Mouse (Mus musculus) hindbrain, embryonic 11.5 days (tissue): ENCODE data around the gene Rffl. TPM values are rescaled to one million over a fixed set of nuclear protein-coding genes. Genes with fewer than 3 reads are reported as not detected.

Source experiments
- ATAC-seq: fragments of 200-750 bp; cut with Nextera tagmentation; 2 replicates; pipeline ENCODE4 v1.8.0; 2017; ENCODE audit warnings: mild to moderate bottlenecking, moderate TSS enrichment, moderate library complexity; ENCODE audit not compliant: low FRiP score
- DNase-seq: peaks from one replicate; pipeline ENCODE4 v3.0.0-alpha.2; 2015; ENCODE audit warnings: low spot score
- H3K27ac ChIP-seq: fragments of 300-500 bp; sonication (generic); 2 replicates; pipeline ENCODE4 v1.5.1; 2014; ENCODE audit warnings: mild to moderate bottlenecking, low read depth, low read length
- H3K27me3 ChIP-seq: fragments of 300-500 bp; sonication (generic); 2 replicates; pipeline ENCODE4 v1.6.1; 2014; ENCODE audit warnings: mild to moderate bottlenecking, low read length, moderate library complexity, mixed read lengths; ENCODE audit not compliant: control insufficient read depth, insufficient read depth
- H3K36me3 ChIP-seq: fragments of 300-500 bp; sonication (generic); 2 replicates; pipeline ENCODE4 v1.6.1; 2014; ENCODE audit warnings: mild to moderate bottlenecking, low read length, moderate library complexity, mixed read lengths; ENCODE audit not compliant: control insufficient read depth, insufficient read depth
- H3K4me1 ChIP-seq: fragments of 300-500 bp; sonication (generic); replicated peaks from 2 replicates; pipeline ENCODE4 v1.6.1; 2014; ENCODE audit warnings: low read length, mixed read lengths; ENCODE audit not compliant: control insufficient read depth, insufficient read depth
- H3K4me2 ChIP-seq: fragments of 300-500 bp; sonication (generic); replicated peaks from 2 replicates; pipeline ENCODE4 v1.6.1; 2014; ENCODE audit warnings: mild to moderate bottlenecking, low read depth, low read length
- H3K4me3 ChIP-seq: fragments of 300-500 bp; sonication (generic); 2 replicates; pipeline ENCODE4 v1.5.1; 2014; ENCODE audit warnings: low read depth, low read length
- H3K9ac ChIP-seq: fragments of 300-500 bp; sonication (generic); 2 replicates; pipeline ENCODE4 v1.6.1; 2014; ENCODE audit warnings: low read depth, low read length
- H3K9me3 ChIP-seq: fragments of 300-500 bp; sonication (generic); 2 replicates; pipeline ENCODE4 v1.6.1; 2016; ENCODE audit warnings: low read length; ENCODE audit not compliant: control insufficient read depth
- WGBS: fragments of 180-500 bp; shearing (Covaris S2); extraction: QIAGEN DNeasy Blood & Tissue Kit; methylation state at CpG from one replicate; pipeline ENCODE4 v1.1.7; 2014; 5-methylcytosine and 5-hydroxymethylcytosine counted together
- polyA plus RNA-seq: library from polyadenylated mRNA; unstranded; fragments of >200 nt; fragmentation: Nextera tagmentation; extraction: Ambion mirVana; gene quantifications from 2 replicates; pipeline ENCODE4 v1.2.1, GENCODE M21; 2014

Gene Rffl
- polyA plus RNA-seq, 1 experiment from 2014 or later = 6.3 TPM

DNA sequence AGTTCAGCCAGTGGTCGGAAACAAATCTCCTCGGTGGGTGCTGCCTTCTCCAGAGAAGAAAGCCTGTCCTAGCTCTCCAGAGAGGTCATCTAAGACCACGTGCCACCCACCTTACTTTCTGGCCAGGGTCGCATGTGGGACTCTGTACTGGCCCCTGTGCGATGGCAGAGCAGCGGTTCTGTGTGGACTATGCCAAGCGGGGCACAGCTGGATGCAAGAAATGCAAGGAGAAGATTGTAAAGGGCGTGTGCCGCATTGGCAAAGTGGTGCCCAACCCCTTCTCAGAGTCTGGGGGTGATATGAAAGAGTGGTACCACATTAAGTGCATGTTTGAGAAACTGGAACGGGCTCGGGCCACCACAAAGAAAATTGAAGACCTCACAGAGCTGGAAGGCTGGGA, 87.6 kb downstream of the Rffl start:
- Histone ChIP-seq H3K4me3 (no peak overlapping the region), H3K27ac (no peak overlapping the region), H3K9me3 (no peaks in the 10 kb centered on the region), H3K9ac (no peak overlapping the region), H3K4me1 (no peaks in the 10 kb centered on the region; the same call in 1 of the 2 replicates), H3K36me3 (0 out of 2 replicates have a peak, but pooled peaks cover 3% of the 10 kb centered on the region), H3K4me2 (no peak overlapping the region), H3K27me3 (no peaks in the 10 kb centered on the region)
- no peak for ATAC-seq
- no peak for DNase-seq
- 96% methylated on average over 11 of the region's 11 CpGs for WGBS

DNA sequence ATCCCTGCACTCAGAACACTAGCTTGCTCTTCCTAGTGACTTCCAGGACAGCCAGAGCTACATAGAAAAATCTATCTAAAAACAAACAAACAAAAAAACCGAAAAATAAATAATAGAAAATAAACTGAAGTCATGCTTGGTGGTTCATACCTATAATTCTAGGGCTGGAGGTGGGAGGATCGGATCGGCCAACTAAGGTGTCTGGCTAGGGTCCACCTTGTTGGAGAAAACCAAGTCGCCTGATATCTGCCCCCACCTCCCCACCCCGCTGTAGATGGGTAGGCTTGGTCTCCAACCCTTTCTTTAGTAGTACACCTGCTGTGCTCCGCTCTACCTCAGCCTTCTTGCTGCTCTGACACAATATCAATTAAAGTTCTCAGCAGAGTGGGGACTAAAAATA, 88.8 kb downstream of the Rffl start:
- no peak for DNase-seq
- WGBS = 46% methylated on average over 6 of the region's 6 CpGs
- no peak for ATAC-seq
- H3K4me2 ChIP-seq = peak overlapping the region; percentile 51
- peak overlapping the region; percentile 96 for H3K4me3 ChIP-seq
- no peaks in the 10 kb centered on the region for H3K9me3 ChIP-seq
- no peaks in the 10 kb centered on the region for H3K27me3 ChIP-seq
- no peak overlapping the region for H3K27ac ChIP-seq
- H3K4me1 ChIP-seq = no peaks in the 10 kb centered on the region; the same call in 1 of the 2 replicates
- H3K36me3 ChIP-seq = no peaks in the 10 kb centered on the region
- peak overlapping the region; percentile 95 for H3K9ac ChIP-seq

DNA sequence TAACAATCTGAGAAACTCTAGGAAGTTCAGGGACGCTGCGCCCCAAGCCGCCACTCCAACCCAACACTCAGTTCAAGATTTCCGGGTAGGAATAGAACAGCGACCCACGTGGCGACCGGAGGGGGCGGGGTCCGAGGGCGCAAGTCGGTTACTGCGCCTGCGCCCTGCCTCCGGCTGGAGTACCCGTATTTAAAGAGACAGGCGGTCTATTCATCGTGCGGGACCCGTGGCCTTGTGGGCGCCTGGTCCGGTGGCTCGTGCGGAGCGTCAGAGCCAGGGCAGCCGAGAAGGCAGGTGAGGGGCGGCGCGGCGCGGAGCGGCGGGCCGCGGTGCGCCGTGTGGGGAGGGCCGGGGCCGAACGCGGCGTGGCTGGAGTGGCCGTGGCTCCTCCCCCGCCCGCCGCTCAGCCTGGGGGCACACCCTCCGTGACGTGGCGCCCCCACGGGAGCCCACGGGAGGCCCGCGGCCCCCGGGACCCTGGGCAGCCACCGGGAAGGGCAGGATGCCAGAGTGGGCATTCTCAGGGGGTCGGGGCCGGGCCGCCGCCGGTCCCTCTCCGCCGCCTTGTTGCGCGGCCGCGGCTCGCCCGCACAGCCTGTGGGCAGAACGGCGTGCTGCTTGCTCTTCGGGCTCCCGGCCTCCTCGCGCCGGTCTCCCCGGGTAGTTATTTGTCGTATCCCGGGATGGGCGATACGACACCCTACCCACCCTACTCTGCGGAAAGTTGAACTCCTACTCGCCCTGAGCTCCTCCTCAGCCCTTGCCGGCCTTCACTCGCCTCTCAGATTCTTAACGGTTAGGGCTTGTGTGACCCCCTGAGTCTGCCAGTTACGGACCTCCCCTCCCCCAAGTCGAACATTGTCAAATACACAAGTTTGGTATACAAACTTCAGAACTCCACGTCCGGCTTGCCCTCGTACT, 89.8 kb downstream of the Rffl start, which contains the start of gene Lig3:
TSS of gene Lig3 (plus strand) at position 126 of the 921 bp plus-strand sequence.
- no peaks in the 10 kb centered on the region; the same call in 1 of the 2 replicates for H3K4me1 ChIP-seq
- under 1% methylated on average over 61 of the region's 90 CpGs for WGBS
- H3K4me3 ChIP-seq = peak within 1 kb of the TSS; percentile 96
- no peaks in the 10 kb centered on the region for H3K9me3 ChIP-seq
- no peaks in the 10 kb centered on the region for H3K36me3 ChIP-seq
- ATAC-seq (peak; percentile 94), DNase-seq (peak; percentile 98)
- peak within 1 kb of the TSS; percentile 95 for H3K9ac ChIP-seq
- peak within 1 kb of the TSS; percentile 94 for H3K27ac ChIP-seq
- peak within 1 kb of the TSS; percentile 51 for H3K4me2 ChIP-seq
- H3K27me3 ChIP-seq = no peaks in the 10 kb centered on the region

DNA sequence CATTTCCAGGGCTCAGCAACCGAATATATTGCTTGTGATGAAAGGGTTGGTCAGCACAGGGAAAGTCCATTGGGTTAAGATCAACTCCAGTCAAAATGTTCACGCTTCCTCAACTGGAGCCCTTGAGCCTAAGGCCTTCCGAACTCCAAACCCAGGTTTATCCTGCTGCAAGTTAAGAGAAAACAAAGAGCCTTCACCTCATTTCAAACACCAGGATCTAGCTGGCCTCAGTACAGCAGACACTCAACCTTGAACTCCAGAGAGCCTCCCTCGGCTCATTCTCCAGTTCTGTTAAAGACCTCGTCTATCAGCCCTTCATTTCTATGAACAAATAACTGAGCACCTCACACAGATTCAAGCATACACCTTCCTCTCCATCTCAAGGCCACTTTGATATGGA, 90.9 kb downstream of the Rffl start:
- 62% methylated on average over 5 of the region's 5 CpGs for WGBS
- no peak for ATAC-seq

DNA sequence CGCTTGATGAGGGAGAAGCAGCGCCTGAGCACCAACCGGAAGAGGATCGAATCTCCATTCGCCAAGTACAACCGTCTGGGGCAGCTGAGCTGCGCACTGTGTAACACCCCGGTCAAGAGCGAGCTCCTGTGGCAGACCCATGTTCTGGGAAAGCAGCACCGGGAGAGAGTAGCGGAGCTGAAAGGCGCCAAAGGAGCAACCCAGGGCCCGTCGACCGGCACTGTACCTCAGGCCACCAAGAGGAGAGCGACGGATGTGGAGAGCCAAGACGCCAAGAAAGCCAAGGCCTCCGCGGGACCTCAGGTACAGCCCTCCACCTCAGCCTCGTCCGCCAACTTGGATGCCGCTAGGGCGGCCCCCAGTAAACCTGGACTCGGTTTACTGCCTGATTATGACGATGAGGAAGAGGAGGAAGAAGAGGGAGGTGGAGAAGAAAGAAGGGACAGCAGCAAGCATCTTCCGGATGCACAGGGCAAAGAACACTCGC, 106.5 kb downstream of the Rffl start:
- ATAC-seq = peak; percentile 82
- Histone ChIP-seq H3K4me3 (peak overlapping the region; percentile 99), H3K9me3 (no peaks in the 10 kb centered on the region), H3K4me1 (peaks cover 3% of the 10 kb centered on the region; the same call in 1 of the 2 replicates), H3K4me2 (peak overlapping the region; percentile 88), H3K27ac (peak overlapping the region; percentile 80), H3K9ac (peak overlapping the region; percentile 87), H3K27me3 (no peaks in the 10 kb centered on the region), H3K36me3 (no peaks in the 10 kb centered on the region)
- WGBS = under 1% methylated on average over 28 of the region's 28 CpGs
- DNase-seq = no peak

More for the DNA sequence above, 90.9 kb downstream of the Rffl start:
- DNase-seq = no peak
- H3K9me3 ChIP-seq = no peaks in the 10 kb centered on the region
- no peaks in the 10 kb centered on the region for H3K36me3 ChIP-seq
- H3K27me3 ChIP-seq = no peaks in the 10 kb centered on the region
- H3K9ac ChIP-seq = peak overlapping the region; percentile 95
- H3K4me3 ChIP-seq = peak overlapping the region; percentile 96
- H3K4me2 ChIP-seq = peak overlapping the region; percentile 51
- no peak overlapping the region for H3K27ac ChIP-seq
- H3K4me1 ChIP-seq = no peaks in the 10 kb centered on the region; the same call in 1 of the 2 replicates

DNA sequence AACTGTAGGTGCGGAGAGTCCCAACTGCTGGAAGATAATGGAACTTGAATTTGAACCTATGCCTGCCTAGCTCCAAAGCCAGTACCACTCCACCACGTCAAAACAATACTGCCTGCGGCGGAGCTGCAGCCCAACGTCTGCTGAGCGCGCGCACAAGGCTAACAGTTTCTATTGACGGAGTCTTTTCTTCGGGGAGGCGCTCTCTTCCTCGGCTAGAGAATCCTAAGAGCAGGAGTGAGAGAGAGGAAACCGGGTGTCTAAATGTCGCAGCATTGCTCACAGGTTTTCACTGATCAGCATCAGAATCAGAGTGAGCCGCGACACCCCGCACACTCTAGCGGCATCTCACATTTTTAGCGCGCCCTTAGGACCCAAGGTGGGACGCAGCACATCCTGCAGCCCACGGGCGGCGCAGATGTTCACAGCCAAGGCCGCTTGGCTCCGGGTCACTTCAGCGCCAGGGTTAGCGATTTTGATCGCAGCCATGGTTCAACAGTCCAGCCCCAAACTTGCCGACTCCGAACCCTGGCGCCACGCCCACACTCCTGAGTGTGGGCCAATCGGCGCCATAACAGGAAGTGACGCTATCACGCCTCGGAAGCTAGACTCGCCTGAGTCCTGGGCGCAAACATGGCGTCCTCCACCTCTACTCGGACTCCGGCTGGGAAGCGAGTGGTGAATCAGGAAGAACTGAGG, 107.1 kb downstream of the Rffl start, which contains the start of the genes Cct6b and Zfp830:
TSS of gene Cct6b (minus strand) at position 580 of the 696 bp plus-strand sequence.
TSS of gene Zfp830 (plus strand) at position 604 of the 696 bp plus-strand sequence.
- Histone ChIP-seq H3K4me1 (peaks cover 3% of the 10 kb centered on the region; the same call in 1 of the 2 replicates), H3K27me3 (no peaks in the 10 kb centered on the region), H3K4me3 (peak within 1 kb of the TSS; percentile 99), H3K36me3 (no peaks in the 10 kb centered on the region), H3K4me2 (peak within 1 kb of the TSS; percentile 88), H3K27ac (peak within 1 kb of the TSS; percentile 80), H3K9me3 (no peaks in the 10 kb centered on the region), H3K9ac (peak within 1 kb of the TSS; percentile 87)
- ATAC-seq = peak; percentile 100
- under 1% methylated on average over 44 of the region's 44 CpGs for WGBS
- DNase-seq = peak; percentile 95

DNA sequence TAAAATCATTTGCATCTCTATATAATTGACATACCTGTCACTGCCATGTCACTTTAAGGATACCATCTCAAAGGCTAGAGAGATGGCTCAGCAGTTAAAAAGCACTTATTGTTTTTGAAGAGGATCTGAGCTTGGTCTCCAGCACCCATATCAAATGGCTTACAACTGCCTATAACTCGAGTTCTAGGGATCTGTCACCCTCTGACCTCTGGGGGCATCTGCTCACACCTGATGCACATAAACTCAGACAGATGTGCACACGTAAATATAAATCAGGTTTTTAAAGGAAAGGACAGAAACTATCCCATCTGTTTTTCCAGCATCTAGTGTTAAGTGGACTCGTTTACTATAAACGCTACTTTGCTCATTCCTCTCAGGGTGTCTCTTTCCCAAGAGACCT, 107.7 kb downstream of the Rffl start:
- 15% methylated on average over 4 of the region's 4 CpGs for WGBS
- Histone ChIP-seq H3K4me2 (peak overlapping the region; percentile 88), H3K27ac (no peak overlapping the region), H3K36me3 (no peaks in the 10 kb centered on the region), H3K27me3 (no peaks in the 10 kb centered on the region), H3K4me3 (peak overlapping the region; percentile 99), H3K4me1 (peaks cover 3% of the 10 kb centered on the region; the same call in 1 of the 2 replicates), H3K9me3 (no peaks in the 10 kb centered on the region), H3K9ac (peak overlapping the region; percentile 87)
- DNase-seq (no peak), ATAC-seq (no peak)

DNA sequence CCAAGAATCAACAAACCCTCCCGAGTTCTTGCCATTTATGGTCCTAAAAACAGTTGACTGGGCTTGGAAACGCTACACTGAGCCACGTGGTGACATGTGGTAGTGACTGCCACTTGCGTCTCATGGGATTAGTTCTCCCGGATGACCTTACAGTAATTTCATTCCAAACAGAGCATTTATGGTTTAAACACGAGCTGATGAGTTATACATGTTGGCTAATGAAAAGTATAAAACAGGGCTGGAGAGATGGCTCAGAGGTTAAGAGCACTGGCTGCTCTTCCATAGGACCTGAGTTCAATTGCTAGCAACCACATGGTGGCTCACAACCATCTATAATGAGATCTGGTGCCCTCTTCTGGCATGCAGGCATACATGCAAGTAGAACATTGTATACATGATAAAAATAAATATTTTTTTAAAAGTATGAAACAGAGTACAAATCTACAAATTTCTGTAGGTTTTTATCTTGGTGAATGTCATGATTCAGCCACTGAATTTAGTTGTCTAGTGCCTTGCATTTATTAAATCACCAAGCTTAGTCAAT, 108.7 kb downstream of the Rffl start:
- Histone ChIP-seq H3K9me3 (no peaks in the 10 kb centered on the region), H3K4me2 (no peak overlapping the region), H3K27ac (no peak overlapping the region), H3K4me3 (no peak overlapping the region), H3K27me3 (no peaks in the 10 kb centered on the region), H3K9ac (no peak overlapping the region), H3K36me3 (no peaks in the 10 kb centered on the region), H3K4me1 (peaks cover 3% of the 10 kb centered on the region; the same call in 1 of the 2 replicates)
- DNase-seq (no peak), ATAC-seq (no peak)
- WGBS = 88% methylated on average over 6 of the region's 6 CpGs
